Mouse (Mus musculus) urinary bladder, postnatal 36 days (tissue): Measurements from ENCODE around the gene Zscan12.

Experiments used
- DNase-seq, 2 experiments: peaks; one replicate each; pipeline ENCODE4 v3.0.0; 2022; ENCODE audit warnings: low spot score in 2 of 2, mixed read lengths in 1 of 2

Gene Zscan12

DNA sequence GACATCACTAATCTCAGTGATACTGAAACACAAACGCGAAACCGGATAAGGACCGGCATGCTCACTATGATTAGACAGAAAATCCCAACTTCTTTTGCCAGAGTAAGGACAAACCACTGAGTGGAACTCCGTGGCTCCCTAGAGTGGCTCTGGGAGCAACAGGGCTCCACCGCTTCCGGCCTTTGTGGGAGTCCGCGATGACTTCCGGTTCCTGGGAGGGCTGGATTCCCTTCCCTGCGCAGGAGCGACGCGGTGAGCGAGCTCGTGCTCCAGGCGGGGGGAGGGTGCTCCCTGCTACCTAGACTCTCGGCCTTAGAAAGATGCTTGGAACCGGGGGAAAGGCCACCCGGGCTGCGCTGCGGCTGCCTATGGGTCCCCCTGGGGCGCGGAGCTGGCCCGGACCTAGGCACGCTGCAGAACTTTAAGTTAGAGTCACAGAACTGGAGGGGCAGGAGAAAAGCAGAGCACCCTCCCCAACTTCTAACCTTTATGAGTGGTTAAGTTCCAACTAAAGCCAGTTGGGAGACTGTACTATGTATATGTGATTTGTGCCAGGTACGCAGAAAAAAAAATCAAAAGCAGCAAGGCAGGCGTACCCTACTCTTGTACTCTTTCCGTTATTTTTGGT is at the start of gene Zscan12:
TSS of gene Zscan12 (plus strand) at position 200 of the 628 bp plus-strand sequence.
- peak; percentile 84 to 90 for DNase-seq

- DNase-seq: no peak
These were observed 49.8 kb upstream of the Zscan12 start for GRCm38 (mm10) chr13:21312854-21313253.

- no peak for DNase-seq
These were observed 48.7 kb upstream of the Zscan12 start for GRCm38 (mm10) chr13:21313903-21314302.

GRCm38 (mm10) chr13:21320262-21320661 is 42.4 kb upstream of the Zscan12 start:
- no peak for DNase-seq

DNA sequence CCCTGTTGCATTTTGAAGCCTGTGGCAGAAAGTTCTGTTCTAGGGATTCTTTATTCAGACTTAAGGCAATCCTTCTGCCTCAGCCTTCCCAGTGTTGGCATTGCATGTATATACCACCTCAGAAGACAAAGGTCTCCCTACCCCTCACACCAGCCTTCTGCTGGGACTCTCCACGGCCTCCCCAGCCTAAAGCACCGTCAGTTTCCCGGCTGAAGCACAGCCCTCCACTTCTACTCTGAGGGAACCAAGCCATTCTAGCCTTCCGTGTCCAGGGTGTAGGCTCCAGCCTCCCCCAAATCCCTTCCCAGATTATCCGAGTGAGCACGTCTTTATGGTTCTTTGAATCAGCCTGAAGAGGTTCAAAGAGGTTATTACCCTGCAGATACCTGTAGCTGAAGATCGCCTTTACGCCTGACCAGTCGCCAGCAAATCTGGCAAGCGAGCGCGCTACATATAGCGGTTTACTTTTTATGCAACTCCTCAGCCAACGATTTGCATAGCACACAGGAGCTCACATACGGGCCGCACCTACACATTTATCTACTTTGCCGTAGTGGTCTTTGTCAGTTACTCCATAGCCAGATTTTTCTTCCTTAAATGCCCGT is 40.6 kb upstream of the Zscan12 start:
- no peak for DNase-seq

- DNase-seq: no peak
These were observed 39.9 kb upstream of the Zscan12 start for GRCm38 (mm10) chr13:21322509-21323375.

- no peak for DNase-seq
These were observed 39.2 kb upstream of the Zscan12 start for GRCm38 (mm10) chr13:21323405-21323804.

DNA sequence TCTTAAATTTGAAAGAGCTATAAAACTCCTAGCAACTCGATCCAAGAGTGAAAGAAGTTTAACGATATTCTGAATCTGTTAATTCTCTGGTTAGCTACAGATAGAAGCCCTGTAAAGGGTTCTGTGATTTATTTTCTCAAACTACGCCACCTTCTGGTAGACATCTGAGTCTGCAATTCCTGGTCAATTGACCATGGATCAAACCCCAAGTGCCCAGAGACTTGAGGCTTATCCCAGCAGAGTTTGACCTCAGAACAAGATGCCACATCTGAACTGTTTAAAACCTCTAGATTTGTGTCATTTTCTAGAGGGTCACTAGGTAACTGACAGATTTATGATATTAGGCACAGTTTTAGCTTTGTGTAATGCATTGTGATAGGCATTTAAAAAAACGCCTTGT is 36.4 kb upstream of the Zscan12 start:
- DNase-seq: no peak

- peak; percentile 68 to 73 for DNase-seq
These were observed 35.9 kb upstream of the Zscan12 start for GRCm38 (mm10) chr13:21326657-21327211.

DNA sequence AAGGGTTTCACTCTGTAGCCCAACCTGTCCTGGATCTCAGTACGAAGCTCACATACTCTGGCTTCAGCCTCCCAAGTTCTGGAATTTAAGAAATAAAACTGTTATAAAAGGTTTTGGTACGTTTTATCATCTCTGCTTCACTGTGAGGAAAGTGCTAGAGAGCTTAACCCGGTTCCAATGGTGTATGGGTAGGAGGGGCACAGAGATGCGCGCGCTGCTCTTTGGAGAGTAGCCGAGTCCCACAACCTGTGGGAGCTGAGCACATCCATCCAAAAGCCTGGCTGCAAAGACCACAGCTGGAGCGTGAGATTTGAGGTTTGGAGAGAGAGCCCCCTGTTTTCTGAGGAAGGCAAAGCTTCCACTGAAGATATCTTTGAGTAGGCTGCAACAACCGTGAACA is 35.2 kb upstream of the Zscan12 start:
- no peak for DNase-seq

DNA sequence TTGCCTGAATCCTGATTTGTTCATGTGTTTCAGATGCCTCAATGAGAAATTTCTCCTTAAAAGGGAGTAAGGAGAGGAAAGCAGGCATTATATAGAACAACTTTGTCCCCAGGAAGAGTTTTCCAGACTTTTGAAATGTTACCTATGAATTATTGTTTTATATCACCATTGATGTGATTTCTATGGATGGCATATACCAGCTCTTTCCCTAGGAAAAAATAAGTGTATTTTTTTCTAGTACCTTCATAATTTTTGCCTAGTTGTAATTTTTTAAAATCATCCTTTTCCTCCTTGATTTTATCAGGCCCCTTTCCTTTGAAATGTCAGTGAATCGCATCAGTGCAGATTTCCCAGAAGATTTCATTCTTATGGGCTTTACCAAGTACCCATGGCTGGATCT is 16.0 kb upstream of the Zscan12 start, which contains the start of gene Olfr1367:
TSS of gene Olfr1367 (plus strand) at position 301 of the 400 bp plus-strand sequence.
- DNase-seq: no peak

DNA sequence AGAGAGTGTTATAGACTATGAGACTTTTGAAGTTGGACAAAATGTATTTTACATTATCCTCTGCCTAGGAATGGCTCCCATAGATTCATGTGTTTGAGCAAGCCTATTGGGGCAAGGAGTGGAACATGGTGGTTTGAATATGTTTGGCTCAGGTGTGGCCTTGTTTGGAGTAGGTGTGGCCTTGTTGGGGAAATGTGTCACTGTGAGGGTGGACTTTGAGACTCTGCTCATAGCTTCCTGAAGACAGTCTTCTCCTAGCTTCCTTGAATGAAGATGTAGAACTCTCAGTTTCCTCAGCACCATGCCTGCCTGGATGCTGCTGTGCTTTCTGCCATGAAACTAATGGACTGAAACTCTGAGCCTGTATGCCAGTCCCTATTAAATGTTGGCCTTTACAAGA is 12.0 kb upstream of the Zscan12 start:
- DNase-seq: no peak

DNA sequence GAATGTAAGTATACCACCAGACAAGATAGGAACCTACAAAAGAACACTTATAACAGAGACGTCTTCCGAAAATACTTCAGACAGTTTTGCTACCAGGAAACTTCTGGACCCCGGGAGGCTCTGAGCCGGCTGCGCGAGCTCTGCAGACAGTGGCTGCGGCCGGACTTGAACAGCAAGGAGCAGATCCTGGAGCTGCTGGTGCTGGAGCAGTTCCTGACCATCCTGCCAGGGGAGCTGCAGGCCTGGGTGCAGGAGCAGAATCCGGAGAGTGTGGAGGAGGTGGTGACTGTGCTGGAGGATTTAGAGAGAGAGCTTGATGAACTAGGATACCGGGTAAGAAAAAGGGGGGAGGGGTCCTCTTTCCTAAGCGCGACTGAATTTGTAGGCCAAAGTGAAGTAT is 1.1 kb downstream of the Zscan12 start:
- DNase-seq: no peak

- no peak for DNase-seq
These were observed 4.0 kb downstream of the Zscan12 start for GRCm38 (mm10) chr13:21366635-21367034.

GRCm38 (mm10) chr13:21372700-21373099 is 10.1 kb downstream of the Zscan12 start:
- DNase-seq: no peak

GRCm38 (mm10) chr13:21377773-21378172 is 15.2 kb downstream of the Zscan12 start:
- no peak for DNase-seq

DNA sequence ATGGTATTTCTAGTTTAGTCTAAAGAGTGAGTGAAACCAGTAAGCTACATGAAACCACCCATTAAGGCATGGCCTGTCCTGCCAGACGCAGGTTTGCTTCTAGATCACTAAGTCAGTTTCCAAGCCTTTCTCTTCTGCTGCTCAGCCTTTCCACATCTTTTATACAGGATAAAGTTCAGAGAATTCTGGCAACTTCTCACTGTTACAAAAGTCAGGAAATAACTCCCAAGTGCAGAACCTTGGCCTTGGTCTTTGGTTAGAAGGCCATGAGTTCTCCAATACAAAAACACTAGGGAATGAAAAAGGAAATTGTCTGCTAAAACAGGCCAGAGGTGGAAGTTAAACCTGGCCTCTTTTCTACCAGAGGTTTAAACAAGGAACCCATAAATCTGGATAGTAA is 32.6 kb downstream of the Zscan12 start:
- no peak for DNase-seq

GRCm38 (mm10) chr13:21395623-21396022 is 33.0 kb downstream of the Zscan12 start:
- no peak for DNase-seq

DNA sequence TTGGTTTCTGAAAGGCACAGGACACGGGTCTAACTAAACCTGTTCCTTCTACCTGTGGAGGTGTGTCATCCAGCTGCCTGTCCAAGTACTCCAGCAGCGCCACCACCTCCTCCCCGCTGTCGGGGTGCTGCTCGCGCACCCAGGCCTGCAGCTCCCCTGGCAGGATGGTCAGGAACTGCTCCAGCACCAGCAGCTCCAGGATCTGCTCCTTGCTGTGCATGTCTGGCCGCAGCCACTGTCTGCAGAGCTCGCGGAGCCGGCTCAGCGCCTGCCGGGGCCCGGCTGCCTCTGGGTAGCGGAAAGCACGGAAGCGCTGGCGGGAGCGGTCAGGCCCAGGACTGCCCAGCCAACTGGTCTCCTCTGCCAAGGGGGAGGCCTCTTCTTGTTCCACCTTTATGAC is 33.4 kb downstream of the Zscan12 start:
- peak; percentile 13 to 45 for DNase-seq

DNA sequence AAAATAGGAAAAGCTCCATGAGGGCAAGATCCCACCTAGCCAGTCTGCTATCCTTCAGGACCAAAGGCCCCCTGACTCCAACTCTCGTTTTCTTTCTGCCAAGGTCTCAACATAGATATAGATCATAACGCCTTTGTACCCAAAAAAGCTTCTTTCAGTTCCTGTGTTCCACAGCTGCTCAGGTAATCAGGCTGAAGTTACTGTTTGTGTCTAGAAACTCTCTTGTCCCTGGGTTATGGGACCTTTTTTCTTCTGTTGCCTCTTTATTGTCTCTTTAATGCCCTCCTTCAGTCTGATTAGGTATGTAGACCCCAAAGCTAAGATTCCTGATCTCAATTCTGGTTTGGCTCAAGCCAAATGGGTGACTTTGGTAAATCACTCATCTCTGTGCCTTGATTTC is 34.9 kb downstream of the Zscan12 start:
- DNase-seq: no peak

DNA sequence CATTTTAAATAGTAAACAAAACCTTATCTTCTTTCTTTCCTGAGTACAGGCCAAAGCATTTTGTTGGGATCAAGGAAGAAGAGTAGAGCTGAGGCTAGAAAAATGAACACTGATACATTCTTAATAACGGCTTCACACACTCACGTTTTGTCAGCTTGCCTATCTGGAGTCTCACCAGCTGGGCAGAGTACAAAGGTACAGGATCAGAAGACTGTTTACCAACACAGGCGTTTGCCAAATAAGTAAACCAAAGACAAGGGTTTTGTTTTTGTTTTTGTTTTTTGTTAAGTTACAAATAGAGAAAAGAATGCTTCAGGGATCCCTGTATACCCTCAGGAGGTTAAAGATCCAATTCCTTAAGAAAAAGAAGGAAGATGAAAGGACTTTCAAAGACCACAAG is 38.5 kb downstream of the Zscan12 start:
- DNase-seq: no peak

GRCm38 (mm10) chr13:21401636-21402286 is 39.1 kb downstream of the Zscan12 start:
- DNase-seq: no peak
